Mouse (Mus musculus) ES-Bruce4 (cell line): Measurements from ENCODE around the gene Ppp1r15b. TPM values are rescaled to one million over a fixed set of nuclear protein-coding genes. Genes with fewer than 3 reads are reported as not detected.

ENCODE experiments used
- H3K27ac ChIP-seq: 2 replicates; pipeline ENCODE4 v1.5.1; 2012; ENCODE audit warnings: low read length, inconsistent platforms; ENCODE audit not compliant: insufficient read depth
- H3K27me3 ChIP-seq: 2 replicates; pipeline ENCODE4 v1.6.1; 2012; ENCODE audit warnings: mild to moderate bottlenecking, low read length, inconsistent platforms; ENCODE audit not compliant: control insufficient read depth, poor library complexity, insufficient read depth, severe bottlenecking
- H3K36me3 ChIP-seq: 2 replicates; pipeline ENCODE4 v1.6.1; 2012; ENCODE audit warnings: inconsistent platforms, mild to moderate bottlenecking, low read length, moderate library complexity; ENCODE audit not compliant: control insufficient read depth, poor library complexity, insufficient read depth, severe bottlenecking
- H3K4me1 ChIP-seq: one replicate; pipeline ENCODE4 v1.8.1; 2011; ENCODE audit warnings: low read length; ENCODE audit not compliant: control insufficient read depth, insufficient read depth
- H3K4me3 ChIP-seq: 2 replicates; pipeline ENCODE4 v1.5.1; 2011; ENCODE audit warnings: low read depth, mild to moderate bottlenecking, low read length
- H3K9ac ChIP-seq: 2 replicates; pipeline ENCODE4 v1.6.1; 2012; ENCODE audit warnings: low read depth, mild to moderate bottlenecking, inconsistent platforms; ENCODE audit not compliant: poor library complexity, severe bottlenecking
- H3K9me3 ChIP-seq: replicated peaks from 2 replicates; pipeline ENCODE4 v1.6.1; 2012; ENCODE audit warnings: mild to moderate bottlenecking, low read length, inconsistent platforms; ENCODE audit not compliant: control insufficient read depth, poor library complexity, insufficient read depth, severe bottlenecking
- CTCF ChIP-seq: IDR thresholded peaks from one replicate; pipeline ENCODE4 v1.8.1; 2011; ENCODE audit warnings: low read depth, low read length
- EP300 ChIP-seq: IDR thresholded peaks from 2 replicates; pipeline ENCODE4 v1.6.1; 2011; ENCODE audit warnings: low read depth, low read length; ENCODE audit not compliant: insufficient read depth
- POLR2A ChIP-seq: IDR thresholded peaks from one replicate; pipeline ENCODE4 v1.8.1; 2011; ENCODE audit warnings: low read length; ENCODE audit not compliant: insufficient read depth
- polyA plus RNA-seq: library from polyadenylated mRNA; stranded (reverse); fragments of >200 nt; gene quantifications from 2 replicates; pipeline ENCODE4 v1.2.4, GENCODE M21; 2011; ENCODE audit warnings: low read depth; ENCODE audit not compliant: missing spikeins, insufficient read depth, insufficient read length

Gene Ppp1r15b
- polyA plus RNA-seq, result 59.9 and 68.9 TPM in 2 replicates

DNA sequence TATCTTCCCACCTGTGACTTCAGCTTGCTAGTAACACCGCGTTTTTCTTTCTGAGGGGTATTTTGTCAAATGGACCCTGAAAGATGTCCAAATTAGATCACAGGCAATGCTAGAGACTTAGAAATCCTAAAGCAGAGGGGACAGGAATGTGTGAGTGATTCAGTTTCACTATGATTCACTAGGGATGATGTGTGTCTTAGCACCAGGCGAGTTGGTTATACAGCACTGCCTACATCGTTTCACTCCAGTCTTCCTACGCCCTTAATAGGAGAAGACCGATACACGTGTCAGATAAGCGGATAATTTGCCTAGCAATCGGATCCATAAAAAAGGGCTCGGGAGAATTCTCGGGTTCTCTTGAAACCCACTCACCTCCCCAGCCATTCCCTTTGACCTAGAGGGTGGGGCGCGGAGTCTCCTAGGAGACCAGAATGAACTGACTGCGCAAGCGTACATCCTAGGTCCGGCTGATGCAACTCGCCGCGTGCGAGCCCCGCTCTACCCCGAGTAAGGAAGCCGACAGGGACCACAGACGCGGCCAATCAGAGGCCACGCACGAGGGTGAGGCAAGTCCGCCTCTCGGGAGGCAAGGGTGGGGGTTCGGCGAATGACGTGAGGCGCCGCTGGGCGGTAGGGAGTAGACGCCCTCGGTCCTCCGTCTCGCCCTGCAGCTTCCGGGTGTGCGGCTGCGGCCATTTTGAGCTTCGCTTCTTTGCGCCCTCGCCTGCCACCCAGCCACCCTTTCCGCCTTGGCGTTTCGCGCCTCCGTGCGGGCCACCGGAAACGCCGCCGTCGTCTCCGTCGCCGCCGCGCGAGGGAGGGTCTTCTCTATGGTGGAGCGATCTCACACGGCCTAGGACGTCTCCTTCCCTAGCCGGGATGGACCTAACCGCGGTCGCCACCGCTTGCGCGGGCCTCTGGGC, at the start of gene Ppp1r15b:
TSS of gene Ppp1r15b (plus strand) at position 506 of the 923 bp plus-strand sequence.
- H3K9ac ChIP-seq, result peak within 1 kb of the TSS; percentile 88
- peaks cover 1% of the 10 kb centered on the region for H3K4me1 ChIP-seq
- H3K27me3 ChIP-seq, result no peaks in the 10 kb centered on the region
- H3K27ac ChIP-seq, result peak within 1 kb of the TSS; percentile 96
- no peaks in the 10 kb centered on the region for H3K9me3 ChIP-seq
- TF ChIP-seq EP300 (peak; percentile 55; the same call in 1 of the 2 replicates), CTCF (no peak), POLR2A (peak; percentile 45)
- H3K36me3 ChIP-seq, result peaks cover 27% of the 10 kb centered on the region
- H3K4me3 ChIP-seq, result peak within 1 kb of the TSS; percentile 87

DNA sequence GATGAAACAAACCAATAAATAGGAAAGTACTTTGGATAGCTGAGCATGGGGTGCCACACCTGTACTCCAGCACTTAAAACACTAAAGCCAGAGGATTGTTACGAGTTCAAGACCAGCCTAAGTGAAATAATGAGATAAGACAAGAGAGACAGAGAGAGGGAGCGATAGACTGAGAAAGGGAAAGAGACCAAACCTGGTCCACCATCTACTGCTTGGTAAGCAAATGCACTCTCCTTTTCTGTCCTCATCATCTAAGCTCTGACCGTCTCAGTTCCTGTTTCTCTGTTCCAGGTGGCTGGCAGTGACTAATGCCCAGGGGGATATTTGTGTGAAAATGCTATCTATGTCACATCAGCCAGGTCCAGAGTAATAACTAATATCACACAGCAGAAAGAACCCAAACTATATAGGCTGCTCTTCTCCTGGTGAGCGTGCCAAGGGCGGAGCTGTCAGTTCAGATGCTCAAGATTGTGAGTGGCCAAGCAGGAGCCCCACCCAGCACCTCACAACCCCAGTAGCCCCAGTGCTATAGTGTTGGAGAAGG, 47.9 kb upstream of the Ppp1r15b start:
- Histone ChIP-seq H3K9me3 (no peaks in the 10 kb centered on the region), H3K4me1 (peaks cover 12% of the 10 kb centered on the region), H3K4me3 (no peak overlapping the region), H3K36me3 (no peaks in the 10 kb centered on the region), H3K9ac (no peak overlapping the region), H3K27ac (no peak overlapping the region), H3K27me3 (no peaks in the 10 kb centered on the region)
- TF ChIP-seq EP300, result no peak
- no peak for TF ChIP-seq POLR2A
- no peak for TF ChIP-seq CTCF

DNA sequence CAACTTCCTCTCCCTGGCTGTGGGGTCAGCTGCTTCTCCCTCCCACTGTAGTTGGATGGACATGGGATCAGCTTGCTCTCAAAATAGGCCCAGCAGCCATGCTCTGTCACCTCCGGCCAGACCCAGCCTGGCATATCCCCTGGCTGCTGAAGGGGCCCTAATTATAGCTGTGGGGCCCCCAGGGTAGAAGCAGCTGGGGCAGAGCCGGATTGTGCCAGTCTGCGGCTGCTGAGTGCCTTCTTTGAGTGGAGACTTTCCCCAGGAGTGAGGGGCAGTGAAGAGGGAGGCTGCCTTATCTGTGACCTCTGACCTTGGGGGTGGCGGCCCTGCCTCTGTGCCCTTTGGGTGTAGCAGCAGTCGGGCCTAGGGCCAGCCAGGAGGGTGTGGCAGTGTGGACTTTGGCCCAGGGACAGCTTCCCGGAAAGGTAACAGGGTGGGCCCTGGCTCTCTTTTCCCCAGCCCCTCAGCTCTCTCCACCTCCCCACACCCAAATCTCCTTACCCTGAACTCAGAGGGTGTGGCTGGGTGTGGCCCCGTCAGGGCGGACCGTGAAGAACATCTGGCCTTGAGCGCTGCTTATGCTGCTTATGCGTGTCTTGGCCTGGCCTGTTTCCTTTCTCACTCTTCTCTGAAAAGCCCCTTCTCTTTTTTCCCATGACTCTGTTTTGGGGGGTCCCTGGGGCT, 46.9 kb upstream of the Ppp1r15b start:
- H3K4me3 ChIP-seq, result no peak overlapping the region
- H3K27ac ChIP-seq, result 0 out of 2 replicates have a peak overlapping the region, but pooled peaks have one; percentile 5
- no peaks in the 10 kb centered on the region for H3K27me3 ChIP-seq
- H3K4me1 ChIP-seq, result peaks cover 12% of the 10 kb centered on the region
- H3K36me3 ChIP-seq, result no peaks in the 10 kb centered on the region
- no peak overlapping the region for H3K9ac ChIP-seq
- TF ChIP-seq CTCF (no peak), EP300 (peak; percentile 84)
- no peaks in the 10 kb centered on the region for H3K9me3 ChIP-seq

DNA sequence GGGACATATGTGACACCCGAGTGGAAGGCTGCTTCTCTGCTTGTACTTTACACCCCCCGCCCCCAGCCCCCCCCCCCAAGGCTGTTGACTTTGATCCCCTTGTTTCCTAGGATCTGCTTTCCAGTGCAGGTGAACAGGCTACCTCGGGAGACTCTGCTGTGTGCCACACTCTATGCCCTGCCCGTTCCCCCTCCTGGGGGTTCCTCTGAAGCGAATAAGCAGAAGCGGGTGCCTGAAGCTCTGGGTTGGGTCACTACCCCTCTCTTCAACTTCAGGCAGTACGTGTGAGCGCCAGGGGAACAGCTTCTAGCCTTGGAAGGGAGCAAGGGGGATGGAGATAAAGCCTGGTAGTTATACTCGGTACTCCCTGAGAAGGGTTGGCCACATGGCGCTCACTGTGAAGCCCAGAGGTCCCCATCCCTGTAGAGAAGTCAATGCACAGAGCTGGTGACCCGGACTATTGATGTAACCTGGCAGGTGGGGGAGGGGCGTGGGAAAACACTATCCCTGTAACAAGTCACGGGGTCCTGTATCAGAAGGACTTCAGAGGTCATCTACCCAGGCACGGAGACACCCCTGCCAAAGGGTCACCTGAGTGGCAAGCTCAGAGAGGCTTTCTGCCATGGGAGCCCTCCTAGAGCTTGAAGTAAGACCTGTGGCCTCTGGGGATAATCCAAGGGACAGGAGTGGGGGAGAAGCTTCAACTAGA, 46.1 kb upstream of the Ppp1r15b start:
- H3K27me3 ChIP-seq, result no peaks in the 10 kb centered on the region
- H3K4me1 ChIP-seq, result peaks cover 12% of the 10 kb centered on the region
- no peaks in the 10 kb centered on the region for H3K36me3 ChIP-seq
- H3K27ac ChIP-seq, result no peak overlapping the region
- TF ChIP-seq CTCF (no peak), EP300 (no peak), POLR2A (no peak)
- H3K9me3 ChIP-seq, result no peaks in the 10 kb centered on the region
- no peak overlapping the region for H3K4me3 ChIP-seq
- H3K9ac ChIP-seq, result no peak overlapping the region

DNA sequence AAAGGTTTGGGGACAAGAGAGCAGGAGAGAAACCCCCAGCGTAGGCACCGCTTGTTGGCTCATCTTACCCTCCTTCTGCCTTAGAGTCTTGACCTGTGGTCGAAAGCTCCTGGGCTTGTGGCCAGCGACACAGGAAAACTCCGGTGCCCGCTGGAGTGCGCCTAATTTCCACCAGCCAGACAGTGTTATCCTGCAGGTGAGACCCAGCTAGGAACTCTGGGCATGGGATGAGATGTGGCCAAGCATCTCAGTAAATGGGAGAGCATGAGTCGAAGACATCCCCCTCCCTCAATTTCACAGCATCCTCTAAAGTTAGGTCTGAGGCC, 45.6 kb upstream of the Ppp1r15b start:
- no peak overlapping the region for H3K27ac ChIP-seq
- H3K27me3 ChIP-seq, result no peaks in the 10 kb centered on the region
- TF ChIP-seq EP300 (no peak), CTCF (no peak), POLR2A (no peak)
- no peaks in the 10 kb centered on the region for H3K9me3 ChIP-seq
- H3K4me3 ChIP-seq, result no peak overlapping the region
- no peaks in the 10 kb centered on the region for H3K36me3 ChIP-seq
- no peak overlapping the region for H3K9ac ChIP-seq
- peaks cover 12% of the 10 kb centered on the region for H3K4me1 ChIP-seq
